Mouse (Mus musculus): ENCODE measurements around the gene Ttc37.

DNA sequence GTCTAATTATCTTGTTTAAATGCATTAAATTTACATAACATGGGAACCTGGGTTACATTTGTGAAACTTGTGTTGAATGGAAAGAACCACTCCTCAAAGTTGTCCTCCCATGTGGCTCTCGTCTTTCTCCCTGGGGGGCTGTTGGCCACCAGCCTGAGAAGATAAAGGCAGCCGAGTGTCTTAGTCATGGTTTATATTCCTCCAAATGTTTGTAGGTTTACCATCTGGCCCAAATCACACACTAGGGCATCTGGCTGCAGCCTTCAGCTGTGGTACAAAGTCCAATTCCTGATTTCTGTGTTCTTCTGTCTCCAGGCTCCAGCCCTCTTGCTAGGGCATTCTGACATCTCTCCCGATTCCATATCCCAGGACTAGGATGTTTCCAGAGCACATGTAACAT is 91.7 kb downstream of the Ttc37 start:
- no peak for TF ChIP-seq FLI1 (IDR thresholded peaks at IDR 0.05; ENCODE audit: low read length)
- TF ChIP-seq GATA1 (IDR thresholded peaks at IDR 0.05; ENCODE audit: borderline replicate concordance, low read length), result no peak

Measured in megakaryocyte, embryonic 14.5 days (primary cell).